ENCODE assay signal across 34 mouse cellular contexts in the genomic region with DNA sequence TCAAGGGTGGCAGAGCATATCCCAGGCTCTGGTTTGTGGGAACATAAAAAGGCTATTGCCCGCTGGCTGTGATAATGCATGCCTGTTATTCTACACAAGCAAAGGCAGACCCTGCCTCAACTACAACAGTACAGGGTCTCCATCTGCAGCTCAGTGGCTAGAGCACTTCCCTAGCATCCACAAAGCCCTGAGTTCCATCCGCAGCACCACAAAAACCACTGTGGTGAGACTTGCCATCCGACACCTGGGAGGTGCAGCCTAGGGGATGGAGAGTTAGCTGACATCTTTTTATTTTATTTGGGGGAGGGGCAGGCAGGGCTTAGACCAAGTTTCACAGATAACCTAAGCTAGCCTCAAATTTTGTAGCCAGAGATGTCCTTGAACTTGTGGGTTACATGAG. TPM values are rescaled to one million over a fixed set of nuclear protein-coding genes. Genes with fewer than 3 reads are reported as not detected.
DNase-seq lines count a peak whose midpoint lies in the region; ATAC-seq and TF ChIP-seq lines count a peak whose summit lies in the region.
"Had no signal": no experiment of that assay in that cellular context is flagged by ENCODE, and none has a peak within 500 bp of the region (broad histone marks: within the 10 kb centered on the region; RNA-seq: fewer than 3 reads in every experiment).

No protein-coding gene starts in this region.

- H3ac ChIP-seq in myocyte (ENCODE audit: control insufficient read depth, insufficient read length): no peak overlapping the region

- WGBS in heart, postnatal 0 days: 73% methylated on average over 3 of the region's 3 CpGs
- 57% methylated on average over 3 of the region's 3 CpGs for WGBS in stomach, embryonic 16.5 days
- 64% methylated on average over 3 of the region's 3 CpGs for WGBS in stomach, postnatal 0 days
- WGBS in midbrain, embryonic 15.5 days: 71% methylated on average over 3 of the region's 3 CpGs

- no peaks in the 10 kb centered on the region for H3K36me3 ChIP-seq in heart, postnatal 0 days (replicated peaks; ENCODE audit: control insufficient read depth, insufficient read depth, low read length)
- no peaks in the 10 kb centered on the region for H3K36me3 ChIP-seq in stomach, embryonic 16.5 days (ENCODE audit: control insufficient read depth, insufficient read depth, low read length)
- no peaks in the 10 kb centered on the region for H3K36me3 ChIP-seq in stomach, postnatal 0 days (ENCODE audit: control insufficient read depth, insufficient read depth, low read length)
- no peaks in the 10 kb centered on the region for H3K36me3 ChIP-seq in myocyte (ENCODE audit: control insufficient read depth, insufficient read depth)
- no peaks in the 10 kb centered on the region for H3K36me3 ChIP-seq in midbrain, embryonic 15.5 days (replicated peaks)
- H3K36me3 ChIP-seq: embryonic facial prominence, embryonic 10.5 days; embryonic facial prominence, embryonic 13.5 days; forebrain, embryonic 10.5 days; G1E; hindbrain, embryonic 12.5 days; hindbrain, embryonic 15.5 days had no signal

- TF ChIP-seq EP300 in heart, postnatal 0 days (IDR thresholded peaks at IDR 0.05; ENCODE audit: low read depth): no peak
- TF ChIP-seq EP300 in stomach, postnatal 0 days (optimal IDR thresholded peaks at IDR 0.05): no peak

- no peak overlapping the region for H3K9ac ChIP-seq in heart, postnatal 0 days (replicated peaks; ENCODE audit: low read depth, low read length)
- no peak overlapping the region for H3K9ac ChIP-seq in stomach, embryonic 16.5 days (ENCODE audit: low read length)
- H3K9ac ChIP-seq in stomach, postnatal 0 days (ENCODE audit: low read length): no peak overlapping the region
- no peak overlapping the region for H3K9ac ChIP-seq in midbrain, embryonic 15.5 days
- H3K9ac ChIP-seq: embryonic facial prominence, embryonic 13.5 days; forebrain, embryonic 13.5 days; hindbrain, embryonic 12.5 days; hindbrain, embryonic 15.5 days had no signal

- TF ChIP-seq CTCF in heart, postnatal 0 days (IDR thresholded peaks at IDR 0.05; ENCODE audit: low read depth): no peak
- TF ChIP-seq CTCF in stomach, postnatal 0 days (IDR thresholded peaks at IDR 0.05; ENCODE audit: low read depth): no peak

- no peak overlapping the region for H3K4me3 ChIP-seq in heart, postnatal 0 days (ENCODE audit: low read depth, low read length)
- no peak overlapping the region for H3K4me3 ChIP-seq in stomach, embryonic 16.5 days (replicated peaks; ENCODE audit: low read length)
- H3K4me3 ChIP-seq in stomach, postnatal 0 days (ENCODE audit: low read depth, low read length): no peak overlapping the region
- no peak overlapping the region for H3K4me3 ChIP-seq in myocyte
- no peak overlapping the region for H3K4me3 ChIP-seq in midbrain, embryonic 15.5 days
- H3K4me3 ChIP-seq: embryonic facial prominence, embryonic 10.5 days; embryonic facial prominence, embryonic 13.5 days; forebrain, embryonic 10.5 days; forebrain, embryonic 13.5 days; hindbrain, embryonic 12.5 days; hindbrain, embryonic 15.5 days had no signal

- ATAC-seq in heart, postnatal 0 days (ENCODE audit: insufficient read depth, low read depth): no peak
- ATAC-seq in stomach, embryonic 16.5 days (ENCODE audit: insufficient read depth, low FRiP score): no peak
- ATAC-seq in stomach, postnatal 0 days (ENCODE audit: low FRiP score, low TSS enrichment): no peak
- ATAC-seq in midbrain, embryonic 15.5 days (replicated peaks): no peak
- ATAC-seq: intestine, postnatal 0 days had no signal

- no peaks in the 10 kb centered on the region; the same call in 1 of the 2 replicates for H3K4me1 ChIP-seq in heart, postnatal 0 days (ENCODE audit: control insufficient read depth, insufficient read depth)
- H3K4me1 ChIP-seq in stomach, embryonic 16.5 days (ENCODE audit: control insufficient read depth, insufficient read depth, low read length): no peaks in the 10 kb centered on the region
- no peaks in the 10 kb centered on the region for H3K4me1 ChIP-seq in stomach, postnatal 0 days (replicated peaks; ENCODE audit: control insufficient read depth, insufficient read depth)
- no peaks in the 10 kb centered on the region; the same call in 1 of the 2 replicates for H3K4me1 ChIP-seq in midbrain, embryonic 15.5 days
- H3K4me1 ChIP-seq: embryonic facial prominence, embryonic 10.5 days had no signal

- 0 out of 2 replicates have a peak, but pooled peaks cover 3% of the 10 kb centered on the region for H3K27me3 ChIP-seq in heart, postnatal 0 days (ENCODE audit: control insufficient read depth, insufficient read depth, low read length)
- no peaks in the 10 kb centered on the region for H3K27me3 ChIP-seq in stomach, embryonic 16.5 days (ENCODE audit: control insufficient read depth, insufficient read depth, low read length)
- no peaks in the 10 kb centered on the region for H3K27me3 ChIP-seq in stomach, postnatal 0 days (ENCODE audit: control insufficient read depth, insufficient read depth, low read length)
- H3K27me3 ChIP-seq in myocyte (ENCODE audit: control insufficient read depth, insufficient read depth, insufficient read length): no peaks in the 10 kb centered on the region
- no peaks in the 10 kb centered on the region for H3K27me3 ChIP-seq in midbrain, embryonic 15.5 days (replicated peaks)
- H3K27me3 ChIP-seq: embryonic facial prominence, embryonic 13.5 days; forebrain, embryonic 13.5 days; hindbrain, embryonic 15.5 days had no signal

- H3K27ac ChIP-seq in heart, postnatal 0 days (ENCODE audit: low read depth): peak overlapping the region; percentile 38; the same call in 1 of the 2 replicates
- H3K27ac ChIP-seq in stomach, embryonic 16.5 days (ENCODE audit: low read length): peak overlapping the region; percentile 46
- H3K27ac ChIP-seq in stomach, postnatal 0 days (replicated peaks): no peak overlapping the region
- no peak overlapping the region for H3K27ac ChIP-seq in midbrain, embryonic 15.5 days
- H3K27ac ChIP-seq: embryonic facial prominence, embryonic 10.5 days; embryonic facial prominence, embryonic 13.5 days; forebrain, embryonic 10.5 days; hindbrain, embryonic 12.5 days; hindbrain, embryonic 15.5 days had no signal

- DNase-seq in heart, adult 11 months: peak; percentile 92
- no peak for DNase-seq in heart, adult 18-20 months
- DNase-seq in heart, postnatal 0 days (ENCODE audit: low spot score): no peak
- DNase-seq in heart, adult 9 months (ENCODE audit: low spot score in 2 of 2): no peak
- no peak for DNase-seq in stomach, postnatal 0 days (ENCODE audit: low spot score)
- DNase-seq: B cell, adult 2 months; cerebellum, adult 11-12 months; cerebellum, adult 8-10 months; cerebellum, postnatal 10 days; cerebellum, postnatal 36 days; embryo, embryonic 11 days had no signal

- no peaks in the 10 kb centered on the region for H3K9me3 ChIP-seq in heart, postnatal 0 days (replicated peaks; ENCODE audit: control insufficient read depth, low read length)
- H3K9me3 ChIP-seq in stomach, embryonic 16.5 days (replicated peaks; ENCODE audit: control insufficient read depth, low read length): no peaks in the 10 kb centered on the region
- no peaks in the 10 kb centered on the region for H3K9me3 ChIP-seq in stomach, postnatal 0 days (ENCODE audit: control insufficient read depth, low read length)
- H3K9me3 ChIP-seq in midbrain, embryonic 15.5 days: no peaks in the 10 kb centered on the region
- H3K9me3 ChIP-seq: embryonic facial prominence, embryonic 10.5 days; embryonic facial prominence, embryonic 13.5 days; forebrain, embryonic 10.5 days; forebrain, embryonic 13.5 days; G1E; hindbrain, embryonic 12.5 days; hindbrain, embryonic 15.5 days had no signal

- H3K79me2 ChIP-seq in myocyte (ENCODE audit: control insufficient read depth, insufficient read depth): no peaks in the 10 kb centered on the region

- no peak for TF ChIP-seq POLR2A in myocyte (IDR thresholded peaks at IDR 0.05; ENCODE audit: insufficient read length, low read depth)

- no peak overlapping the region for H3K4me2 ChIP-seq in heart, postnatal 0 days (ENCODE audit: low read depth, low read length)
- H3K4me2 ChIP-seq in stomach, embryonic 16.5 days (ENCODE audit: low read depth, low read length): no peak overlapping the region
- no peak overlapping the region for H3K4me2 ChIP-seq in stomach, postnatal 0 days (replicated peaks; ENCODE audit: low read depth)
- peak overlapping the region; percentile 36 for H3K4me2 ChIP-seq in myocyte (ENCODE audit: low read depth)
- H3K4me2 ChIP-seq in midbrain, embryonic 15.5 days: no peak overlapping the region
- H3K4me2 ChIP-seq: embryonic facial prominence, embryonic 13.5 days; forebrain, embryonic 13.5 days; heart, embryonic 11.5 days; hindbrain, embryonic 12.5 days; hindbrain, embryonic 15.5 days had no signal

TF ChIP-seq in myocyte, 11 proteins besides CTCF, POLR2A, EP300 and RAD21 (continues in another document):
- no peak for TF ChIP-seq USF1 (IDR thresholded peaks at IDR 0.05; ENCODE audit: low read depth)

RNA-seq across cellular contexts. Expression of a gene that starts 15.2 kb away (rescaled TPM):
- total RNA-seq in heart, adult 18-20 months (2021): under 1 TPM in 1 of 2 experiments, not detected in 1; 0.31 TPM
- 3.1 TPM in 1 of 2 replicates, not detected in the other for total RNA-seq in heart, postnatal 0 days (2014; rRNA removed; ENCODE audit: low replicate concordance)
- 0.20 and 0.34 TPM in 2 replicates for polyA plus RNA-seq in heart, postnatal 0 days (2015; fragmentation: Nextera tagmentation; extraction: Ambion mirVana)
- 7.4 and 8.3 TPM in 2 replicates for polyA plus RNA-seq in stomach, embryonic 16.5 days (2015; fragmentation: Nextera tagmentation; extraction: Ambion mirVana)
- polyA plus RNA-seq in stomach, postnatal 0 days (2015; fragmentation: Nextera tagmentation; extraction: Ambion mirVana): 2.3 and 2.5 TPM in 2 replicates
- 0.11 TPM for polyA plus RNA-seq in myocyte (2012; fragmentation: generic; extraction: Trizol)
- 209 and 213 TPM in 2 replicates for polyA plus RNA-seq in midbrain, embryonic 15.5 days (2015; fragmentation: Nextera tagmentation; extraction: Ambion mirVana)
- total RNA-seq: G1E; hematopoietic stem cell, adult 5-6 weeks had no signal
- polyA plus RNA-seq: G1E had no signal

RNA-seq across cellular contexts. Expression of a gene that starts 53.5 kb away (rescaled TPM):
- total RNA-seq in heart, adult 18-20 months (2021): 10 to 100 TPM; 14.4 to 16.1 TPM
- 4.6 and 8.8 TPM in 2 replicates for total RNA-seq in heart, postnatal 0 days (2014; rRNA removed; ENCODE audit: low replicate concordance)
- polyA plus RNA-seq in heart, postnatal 0 days (2015; fragmentation: Nextera tagmentation; extraction: Ambion mirVana): 1.4 and 1.6 TPM in 2 replicates
- polyA plus RNA-seq in stomach, embryonic 16.5 days (2015; fragmentation: Nextera tagmentation; extraction: Ambion mirVana): 3.1 and 3.3 TPM in 2 replicates
- 2.4 and 2.6 TPM in 2 replicates for polyA plus RNA-seq in stomach, postnatal 0 days (2015; fragmentation: Nextera tagmentation; extraction: Ambion mirVana)
- 70.3 TPM for polyA plus RNA-seq in myocyte (2012; fragmentation: generic; extraction: Trizol)
- polyA plus RNA-seq in midbrain, embryonic 15.5 days (2015; fragmentation: Nextera tagmentation; extraction: Ambion mirVana): 0.85 and 0.98 TPM in 2 replicates
- total RNA-seq: hematopoietic stem cell, adult 5-6 weeks had no signal
- polyA plus RNA-seq: G1E; heart, embryonic 11.5 days had no signal

RNA-seq across cellular contexts. Expression of a gene that starts 56.9 kb away (rescaled TPM):
- total RNA-seq in heart, adult 18-20 months (2021): not detected
- total RNA-seq in heart, postnatal 0 days (2014; rRNA removed; ENCODE audit: low replicate concordance): not detected in 2 replicates
- polyA plus RNA-seq in heart, postnatal 0 days (2015; fragmentation: Nextera tagmentation; extraction: Ambion mirVana): not detected in 2 replicates
- polyA plus RNA-seq in stomach, embryonic 16.5 days (2015; fragmentation: Nextera tagmentation; extraction: Ambion mirVana): not detected in 2 replicates
- polyA plus RNA-seq in stomach, postnatal 0 days (2015; fragmentation: Nextera tagmentation; extraction: Ambion mirVana): not detected in 2 replicates
- not detected for polyA plus RNA-seq in myocyte (2012; fragmentation: generic; extraction: Trizol)
- not detected in 2 replicates for polyA plus RNA-seq in midbrain, embryonic 15.5 days (2015; fragmentation: Nextera tagmentation; extraction: Ambion mirVana)
- total RNA-seq: adrenal gland, adult 2 months; adrenal gland, postnatal 14 days; adrenal gland, postnatal 4 days; CH12.LX; G1E; heart, postnatal 25 days; hematopoietic stem cell, adult 5-6 weeks had no signal
- polyA plus RNA-seq: adrenal gland, adult 2 months; cortical plate, adult 2 months; embryonic facial prominence, embryonic 10.5 days; embryonic facial prominence, embryonic 13.5 days; forebrain, embryonic 10.5 days; forebrain, embryonic 13.5 days; forebrain, embryonic 16.5 days; G1E; gonadal fat pad, adult 2 months; heart, embryonic 11.5 days; heart, embryonic 14.5 days; hindbrain, embryonic 12.5 days; hindbrain, embryonic 15.5 days; intestine, embryonic 14.5 days; intestine, postnatal 0 days had no signal

Comparison
In these comparisons a context has a peak if more than half of its experiments do, and no peak if none do; other contexts are left out.
1. H3K27ac ChIP-seq: peak in heart, postnatal 0 days (single experiment) and stomach, embryonic 16.5 days (single experiment); none in stomach, postnatal 0 days (single experiment) and midbrain, embryonic 15.5 days (single experiment).
2. RNA of a gene that starts 15.2 kb away (polyA plus RNA-seq): 209 to 213 TPM in midbrain, embryonic 15.5 days; 7.4 to 8.3 TPM in stomach, embryonic 16.5 days, 2.3 to 2.5 TPM in stomach, postnatal 0 days, 0.20 to 0.34 TPM in heart, postnatal 0 days and 0.11 TPM in myocyte (single experiment); every median in the first group is over 10 times any median in the second.
3. RNA of a gene that starts 53.5 kb away (polyA plus RNA-seq): 70.3 TPM in myocyte (single experiment); 3.1 to 3.3 TPM in stomach, embryonic 16.5 days, 2.4 to 2.6 TPM in stomach, postnatal 0 days, 1.4 to 1.6 TPM in heart, postnatal 0 days and 0.85 to 0.98 TPM in midbrain, embryonic 15.5 days; every median in the first group is over 10 times any median in the second.